Mouse (Mus musculus): ENCODE results near the gene Ccpg1. TPM values are rescaled to one million over a fixed set of nuclear protein-coding genes. Genes with fewer than 3 reads are reported as not detected.

The Ccpg1 gene
- total RNA-seq, 4 experiments from 2014 or later = 91.0 to 108 (median 102) TPM

GRCm38 (mm10) chr9:73045204-73045603, 60.0 kb downstream of the Ccpg1 start:
- no peak for DNase-seq (ENCODE audit: low spot score in 2 of 2)

DNA sequence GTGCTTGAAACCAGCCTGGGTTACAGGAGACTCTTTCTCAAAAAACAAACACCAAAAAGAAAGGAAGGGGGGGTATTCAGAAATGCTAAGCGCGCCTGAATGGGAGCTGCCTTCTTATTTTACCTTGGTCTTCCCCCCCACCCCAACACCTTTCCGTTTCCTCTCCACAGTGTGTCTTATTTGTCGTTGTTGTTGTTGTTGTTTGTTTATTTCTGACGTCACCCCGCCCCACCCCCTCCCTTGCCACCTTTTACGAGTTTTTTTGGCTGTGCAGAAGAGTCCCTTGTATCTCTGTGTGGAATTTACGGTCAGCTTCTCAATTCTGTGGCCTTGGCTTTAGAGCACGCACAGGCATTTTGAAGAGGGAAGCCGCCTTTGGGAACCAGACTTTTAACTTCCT, 60.5 kb downstream of the Ccpg1 start:
- no peak for DNase-seq (ENCODE audit: low spot score in 2 of 2)

GRCm38 (mm10) chr9:73047906-73048305, 62.7 kb downstream of the Ccpg1 start:
- DNase-seq (ENCODE audit: low spot score in 2 of 2) = no peak

GRCm38 (mm10) chr9:73048927-73049326, 63.7 kb downstream of the Ccpg1 start:
- no peak for DNase-seq (ENCODE audit: low spot score in 2 of 2)

DNA sequence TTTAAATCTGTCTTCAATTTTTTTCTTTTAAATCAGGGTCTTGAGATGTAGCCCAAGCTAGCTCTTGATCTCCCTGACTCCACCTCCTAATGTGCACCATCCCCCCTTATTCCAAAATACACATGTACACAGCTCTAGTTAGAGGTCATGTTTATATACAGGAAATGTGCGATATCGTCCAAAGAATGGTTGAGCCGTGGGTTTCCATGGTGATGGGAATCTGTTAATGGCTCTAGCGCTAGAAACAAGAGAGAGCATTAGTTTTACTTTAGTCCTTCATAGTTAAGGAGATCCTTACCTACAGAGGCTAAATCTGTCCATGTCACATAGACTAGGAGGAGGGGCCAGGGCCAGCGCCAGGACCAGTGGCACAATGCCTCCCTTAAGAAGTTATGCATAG, 64.6 kb downstream of the Ccpg1 start:
- DNase-seq (ENCODE audit: low spot score in 2 of 2) = no peak

DNA sequence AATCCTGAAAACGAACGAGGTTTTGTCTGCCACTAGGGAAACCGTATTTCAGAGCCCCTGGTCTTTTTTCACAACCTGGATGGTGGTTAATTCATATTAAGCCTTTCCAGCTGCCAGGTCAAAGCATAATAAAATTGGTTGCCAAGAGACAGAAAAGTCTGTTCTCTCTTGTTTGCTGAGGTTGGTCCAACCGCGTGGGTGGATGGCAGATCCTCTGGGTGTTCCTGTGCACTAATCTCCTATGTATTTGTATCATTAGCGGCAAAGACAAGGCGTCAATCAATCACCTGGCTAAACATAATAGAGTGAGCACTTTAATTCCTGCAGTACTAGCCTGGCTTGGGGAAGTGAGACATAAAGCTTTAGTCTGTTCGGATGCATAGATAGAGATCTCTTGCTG, 65.4 kb downstream of the Ccpg1 start:
- DNase-seq (ENCODE audit: low spot score in 2 of 2) = no peak

GRCm38 (mm10) chr9:73055441-73055911, 70.2 kb downstream of the Ccpg1 start:
- no peak for DNase-seq (ENCODE audit: low spot score in 2 of 2)

DNA sequence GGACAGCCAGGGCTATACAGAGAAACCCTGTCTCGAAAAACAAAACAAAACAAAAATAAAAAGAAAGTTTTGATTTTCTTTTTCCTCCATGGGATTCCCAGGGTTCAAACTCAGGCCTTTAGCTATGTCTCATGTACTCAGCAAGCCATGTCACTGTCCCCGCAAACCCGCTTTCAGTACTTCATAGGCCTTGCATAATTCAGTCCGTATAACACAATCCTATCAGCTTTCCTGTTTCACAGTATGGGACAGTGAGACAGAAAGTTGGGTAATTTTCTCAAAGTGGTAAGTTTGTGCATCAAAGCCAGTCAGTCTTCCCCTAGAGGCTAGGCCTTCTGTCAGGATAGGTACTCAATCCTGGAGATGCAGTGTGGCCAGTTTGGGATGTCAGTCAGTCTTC, 74.0 kb downstream of the Ccpg1 start:
- DNase-seq (ENCODE audit: low spot score in 2 of 2) = no peak

GRCm38 (mm10) chr9:73063621-73064290, 78.5 kb downstream of the Ccpg1 start:
- no peak for DNase-seq (ENCODE audit: low spot score in 2 of 2)

Small RNAs within 50 kb of the gene (microRNA-seq; reads per million reads assigned to microRNA genes)
- gene Gm27353 = 0 reads per million in 2 experiments

Other genes starting within 250 kb of the Ccpg1 start
- 1 to 10 TPM; 1.7 to 2.6 (median 1.9) TPM for gene Prtg, start 178.6 kb upstream of the Ccpg1 start, total RNA-seq (2022)
- gene Pygo1, start 59.8 kb upstream of the Ccpg1 start, total RNA-seq (2022) = 10 to 100 TPM; 16.5 to 19.2 (median 17.9) TPM
- gene Dyx1c1, start 26.6 kb upstream of the Ccpg1 start, total RNA-seq (2022) = 1 to 10 TPM; 1.7 to 2.5 (median 2.1) TPM
- gene Gm44503, start 26.6 kb upstream of the Ccpg1 start, total RNA-seq (2022) = not detected
- gene Ccpg1os, start within 50 bp of the Ccpg1 start, total RNA-seq (2022) = 10 to 100 TPM; 10.9 to 14.0 (median 12.2) TPM
- 10 to 100 TPM; 15.1 to 16.5 (median 15.3) TPM for gene Pigb, start 54.9 kb downstream of the Ccpg1 start, total RNA-seq (2022)
- 10 to 100 TPM in 1 of 4 experiments, 1 to 10 TPM in 3; 5.9 to 10.8 (median 8.5) TPM for gene Rab27a, start 59.4 kb downstream of the Ccpg1 start, total RNA-seq (2022)
- gene Khdc3, start 116.4 kb downstream of the Ccpg1 start, total RNA-seq (2022) = 1 to 10 TPM; 1.1 to 2.3 (median 1.5) TPM
- under 1 TPM in 2 of 4 experiments, not detected in 2; 0.46 to 1.00 TPM for gene Gm20509, start 117.0 kb downstream of the Ccpg1 start, total RNA-seq (2022)
- 10 to 100 TPM; 51.3 to 62.2 (median 53.3) TPM for gene Rsl24d1, start 128.0 kb downstream of the Ccpg1 start, total RNA-seq (2022)

Data from left cerebral cortex, adult 8-10 months (tissue).